Mouse (Mus musculus): Measurements from ENCODE around the gene Zc3h7b.
"Not testable (repeated sequence)": the region's sequence is repeated elsewhere in the genome, so short reads cannot be mapped to it uniquely, and the experiment has no call there.

Zc3h7b gene

GRCm38 (mm10) chr15:81744992-81745600, at the start of gene Zc3h7b, which contains the start of gene Rangap1:
Gene Zc3h7b, plus strand, starts transcription at chr15:81745057.
Gene Rangap1, minus strand, starts transcription at chr15:81745530.
- DNase-seq = peak; percentile 79

- peak; percentile 28 to 34 for DNase-seq
Observed at GRCm38 (mm10) chr15:81697175-81697574, 47.7 kb upstream of the Zc3h7b start, which contains the start of gene Chadl. Gene Chadl, minus strand, starts transcription at chr15:81697287.

GRCm38 (mm10) chr15:81697847-81698246, 47.0 kb upstream of the Zc3h7b start:
- peak; percentile 50 to 66 for DNase-seq

GRCm38 (mm10) chr15:81698532-81698931, 46.3 kb upstream of the Zc3h7b start:
- DNase-seq = no peak

- DNase-seq = no peak
Observed at GRCm38 (mm10) chr15:81700161-81700560, 44.7 kb upstream of the Zc3h7b start.

GRCm38 (mm10) chr15:81700601-81701000, 44.3 kb upstream of the Zc3h7b start:
- no peak for DNase-seq

- not testable (repeated sequence) for DNase-seq
Observed at GRCm38 (mm10) chr15:81701350-81701749, 43.5 kb upstream of the Zc3h7b start.

GRCm38 (mm10) chr15:81702306-81703093, 42.4 kb upstream of the Zc3h7b start:
- DNase-seq = no peak

GRCm38 (mm10) chr15:81703094-81703489, 41.8 kb upstream of the Zc3h7b start:
- no peak for DNase-seq

GRCm38 (mm10) chr15:81708991-81709390, 35.9 kb upstream of the Zc3h7b start:
- no peak for DNase-seq

- no peak for DNase-seq
Observed at GRCm38 (mm10) chr15:81709686-81710085, 35.2 kb upstream of the Zc3h7b start.

GRCm38 (mm10) chr15:81710801-81711200, 34.1 kb upstream of the Zc3h7b start:
- no peak for DNase-seq

GRCm38 (mm10) chr15:81713742-81714141, 31.1 kb upstream of the Zc3h7b start:
- DNase-seq = no peak

GRCm38 (mm10) chr15:81718336-81719138, 26.3 kb upstream of the Zc3h7b start:
- DNase-seq = no peak

GRCm38 (mm10) chr15:81719139-81719531, 25.7 kb upstream of the Zc3h7b start:
- DNase-seq = no peak

GRCm38 (mm10) chr15:81722361-81722760, 22.5 kb upstream of the Zc3h7b start:
- no peak for DNase-seq

- no peak for DNase-seq
Observed at GRCm38 (mm10) chr15:81723653-81724052, 21.2 kb upstream of the Zc3h7b start.

- DNase-seq = no peak
Observed at GRCm38 (mm10) chr15:81725965-81726364, 18.9 kb upstream of the Zc3h7b start.

- peak; percentile 53 to 62 for DNase-seq
Observed at GRCm38 (mm10) chr15:81729241-81729791, 15.5 kb upstream of the Zc3h7b start.

GRCm38 (mm10) chr15:81729792-81730635, 14.8 kb upstream of the Zc3h7b start:
- DNase-seq = peak; percentile 97 to 99

GRCm38 (mm10) chr15:81735075-81735474, 9.8 kb upstream of the Zc3h7b start:
- no peak for DNase-seq

- DNase-seq = no peak
Observed at GRCm38 (mm10) chr15:81739296-81739695, 5.6 kb upstream of the Zc3h7b start.

All from cerebellum, postnatal 14 days (tissue).